Mouse (Mus musculus): Measurements from ENCODE around the gene Cited4.

The Cited4 gene

DNA sequence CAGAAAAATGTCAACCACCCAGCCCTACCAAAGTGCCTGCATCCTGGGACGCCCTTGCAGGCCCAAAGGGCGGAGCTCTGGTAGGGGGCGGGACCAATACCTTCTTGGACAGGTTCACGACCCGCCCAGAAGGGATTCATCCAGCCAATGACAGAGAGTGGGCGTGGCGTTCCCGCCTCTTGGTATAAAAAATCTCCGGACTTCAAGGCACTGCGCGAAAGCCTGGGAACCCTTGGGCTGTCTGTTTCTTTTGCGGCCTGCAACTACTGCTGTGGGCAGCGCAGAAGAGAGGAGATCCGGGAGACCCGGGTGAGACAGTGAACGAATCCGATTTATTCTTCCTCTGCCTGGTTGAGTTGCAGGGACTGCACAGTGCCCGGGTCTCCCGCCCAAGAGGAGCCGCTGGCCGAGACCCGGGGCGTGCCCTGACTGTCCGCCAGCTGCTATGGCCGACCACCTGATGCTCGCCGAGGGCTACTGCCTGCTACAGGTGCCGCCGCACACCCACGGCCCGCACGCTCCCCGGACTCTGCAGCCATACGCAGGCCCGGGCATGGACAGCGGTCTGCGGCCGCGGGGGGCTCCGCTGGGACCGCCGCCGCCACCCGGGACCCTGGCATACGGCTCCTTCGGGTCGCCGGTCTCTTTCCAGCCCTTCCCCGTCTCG is at the start of gene Cited4:
Gene Cited4, plus strand, starts transcription at position 215 of the 667 bp plus-strand sequence.
- in situ Hi-C loops (cut with MboI) = no loop called here

DNA sequence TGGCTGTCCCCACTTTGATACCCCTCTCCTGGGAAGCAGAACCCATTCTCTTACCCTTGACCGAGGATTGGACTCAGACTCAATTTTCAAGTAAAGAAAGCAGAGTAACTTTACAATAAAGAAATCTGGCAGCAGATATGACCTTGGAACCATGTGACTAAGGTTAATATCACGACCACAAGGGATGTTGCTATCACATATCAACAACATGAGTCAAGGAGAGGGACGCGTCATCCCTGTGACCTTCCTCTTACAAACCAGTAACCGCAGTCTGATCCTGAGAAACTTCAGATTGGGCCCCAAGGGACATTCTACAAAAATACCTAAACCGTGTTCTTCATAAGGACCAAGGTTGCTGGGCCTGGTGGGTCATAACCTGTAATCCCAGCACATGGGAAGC is 38.6 kb upstream of the Cited4 start:
- in situ Hi-C loops (cut with MboI) = no loop called here

DNA sequence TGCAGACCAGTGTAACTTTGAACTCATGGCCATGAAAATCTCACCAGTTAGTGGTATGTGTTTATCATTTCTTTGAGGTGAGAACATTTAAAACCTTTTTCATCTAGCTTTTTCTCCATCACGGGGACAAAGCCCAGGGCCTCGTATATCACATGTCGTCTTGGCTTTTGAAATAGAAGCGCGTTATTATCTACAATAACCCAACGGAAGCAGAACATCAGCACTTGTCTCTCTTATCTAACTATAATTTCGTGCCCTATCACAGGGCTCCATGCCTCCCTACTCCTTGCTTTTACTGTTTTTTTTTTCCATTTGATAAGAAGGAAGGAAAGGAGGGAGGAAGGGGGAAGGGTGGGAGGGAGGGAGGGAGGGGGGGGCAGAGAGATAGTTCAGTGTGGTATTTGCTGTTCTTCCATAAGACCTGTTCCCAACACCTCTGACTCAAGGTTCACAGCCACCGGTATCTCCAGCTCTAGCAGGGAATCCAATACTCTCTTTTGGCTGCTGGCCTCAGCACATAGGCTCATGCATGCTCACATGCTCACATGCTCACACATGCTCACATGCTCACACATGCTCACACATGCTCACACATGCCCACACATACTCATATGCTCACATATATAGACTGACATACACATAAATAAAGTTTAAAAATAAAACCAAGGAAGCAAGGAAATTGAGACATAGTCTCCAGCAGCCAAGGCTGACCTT is 36.0 kb upstream of the Cited4 start:
- in situ Hi-C loops (cut with MboI) = no loop called here

DNA sequence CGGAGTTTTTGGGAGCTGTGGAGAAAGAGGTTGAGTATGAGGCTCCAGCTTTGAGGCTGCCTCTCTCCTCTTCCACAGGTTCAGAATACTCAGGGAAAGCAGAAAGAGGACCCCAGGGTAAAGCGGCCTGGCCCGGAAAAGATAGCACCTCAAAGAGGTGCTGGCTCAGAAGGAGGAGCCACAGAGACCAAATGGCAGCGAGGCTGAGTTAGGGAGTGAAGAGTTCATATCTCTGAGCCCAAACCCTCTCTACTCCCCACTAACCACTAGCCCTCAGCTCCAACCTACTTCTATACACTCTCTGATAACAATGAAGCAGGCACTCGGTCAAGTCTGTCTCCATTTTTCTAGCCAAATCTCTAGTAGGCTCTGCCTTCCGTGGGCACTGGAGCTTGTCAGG is 34.5 kb upstream of the Cited4 start:
- in situ Hi-C loops (cut with MboI) = no loop called here

DNA sequence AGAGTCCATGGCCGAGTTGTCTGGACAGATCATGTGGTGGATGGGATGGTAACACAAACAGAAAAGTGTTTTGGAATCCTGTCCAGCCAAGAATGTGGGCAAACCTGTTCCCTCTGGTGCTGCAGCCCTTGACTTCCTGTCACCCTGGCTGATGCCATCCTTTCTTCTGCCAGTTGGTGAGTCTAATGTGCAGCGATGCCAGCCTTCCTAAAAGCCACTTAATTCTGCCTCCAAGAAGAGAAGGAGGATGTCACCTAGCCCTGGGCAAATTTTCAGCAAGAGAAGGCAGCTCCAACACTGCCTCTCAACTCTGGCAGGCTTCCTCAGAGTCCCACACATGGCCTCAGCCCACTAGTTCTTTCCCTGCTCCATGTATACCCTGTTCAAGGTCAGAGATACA is 31.0 kb upstream of the Cited4 start:
- in situ Hi-C loops (cut with MboI) = no loop called here

DNA sequence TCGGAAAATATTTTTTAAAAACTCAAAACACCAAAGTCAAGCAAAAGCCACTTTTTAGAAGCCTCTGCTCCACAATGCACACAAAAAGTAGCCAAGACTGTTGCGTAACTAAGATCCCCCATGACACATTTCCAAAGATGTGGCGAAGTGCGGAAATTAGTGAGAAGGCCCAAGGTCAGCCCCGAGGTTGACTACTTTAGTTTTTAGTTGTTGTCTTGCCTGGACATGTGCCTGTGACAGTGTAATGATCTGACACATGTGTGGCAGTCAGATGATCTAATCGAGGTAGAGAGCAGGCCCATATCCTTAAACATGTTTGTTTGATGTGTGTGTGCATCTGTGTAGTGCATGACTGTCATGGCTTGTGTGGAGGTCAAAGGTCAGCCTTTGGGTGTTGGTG is 24.4 kb upstream of the Cited4 start:
- in situ Hi-C loops (cut with MboI) = no loop called here

DNA sequence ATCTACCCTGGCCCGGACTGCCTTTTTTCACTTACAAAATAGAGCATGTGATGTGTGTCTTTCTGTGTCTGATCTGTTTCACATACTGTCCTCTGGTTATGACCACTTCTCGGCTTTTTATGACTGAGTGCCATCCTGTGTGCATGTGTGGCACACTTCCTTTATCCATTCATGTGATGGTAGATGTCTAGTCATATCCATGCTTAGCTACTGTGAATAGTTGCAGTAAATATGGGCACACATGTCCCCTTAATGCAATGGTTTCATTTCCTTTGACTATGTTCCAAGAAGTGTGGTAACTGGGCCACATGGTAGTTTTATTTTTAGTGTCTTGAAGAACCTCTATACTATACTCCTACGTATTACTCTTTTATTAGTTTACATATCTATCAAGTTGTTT is 22.5 kb upstream of the Cited4 start:
- in situ Hi-C loops (cut with MboI) = no loop called here

DNA sequence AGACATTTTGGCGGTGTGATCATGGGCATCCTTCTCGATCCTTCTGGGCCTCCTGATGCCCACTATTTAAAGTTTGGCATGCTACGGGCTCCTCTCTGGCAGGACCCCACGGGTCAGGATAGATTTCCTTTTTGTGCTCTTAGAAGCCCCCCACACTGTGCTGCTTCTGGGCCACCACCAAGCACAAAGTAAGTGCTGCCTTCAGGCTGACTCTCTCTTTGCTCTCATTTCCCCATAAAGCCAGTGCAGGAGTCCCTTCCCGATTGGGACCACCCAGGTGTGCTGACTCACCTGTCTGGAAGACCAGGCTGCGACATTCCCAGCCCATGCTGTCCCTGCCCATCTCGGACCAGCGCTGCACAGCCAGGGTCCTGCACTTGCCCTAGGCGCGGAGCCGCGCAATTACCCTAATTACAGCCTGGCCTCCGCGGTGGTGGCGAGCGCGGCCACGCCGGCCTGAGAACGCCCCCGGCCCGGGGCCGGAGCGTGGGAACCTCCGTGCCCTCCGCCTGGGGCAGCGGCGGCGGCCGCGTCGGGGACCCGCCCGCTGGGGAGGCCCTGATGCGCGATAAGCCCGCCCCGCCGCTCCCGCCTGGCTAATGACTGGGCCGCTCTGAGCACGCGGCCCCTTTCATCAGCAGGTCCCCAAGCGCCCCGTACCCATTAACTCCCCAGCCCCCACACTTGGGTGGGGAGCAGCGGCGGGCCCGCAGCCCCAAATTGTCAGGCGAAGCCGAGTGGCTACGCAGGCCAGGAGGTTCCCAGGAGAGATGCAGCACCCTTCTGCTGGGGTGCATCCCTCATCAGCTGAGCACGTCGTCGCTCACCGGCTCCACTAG is 16.8 kb upstream of the Cited4 start:
- in situ Hi-C loops (cut with MboI) = no loop called here

DNA sequence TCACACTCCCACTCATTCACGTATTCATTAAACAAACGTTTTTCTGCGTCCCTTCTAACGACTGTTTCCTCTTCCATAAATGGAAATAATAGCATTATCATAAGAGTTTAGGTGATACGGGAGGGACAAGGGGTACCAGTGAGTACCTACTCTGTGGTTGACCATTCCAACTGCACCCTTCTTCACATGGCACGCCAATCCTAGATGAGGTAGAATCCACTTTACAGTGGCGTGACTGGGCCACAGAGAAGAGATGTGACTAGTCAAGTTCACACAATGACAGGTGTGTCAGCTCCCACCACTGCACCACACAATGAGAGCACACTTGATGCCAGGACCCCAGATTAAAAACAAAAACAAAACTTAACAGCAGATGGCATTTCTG is 16.2 kb upstream of the Cited4 start:
- in situ Hi-C loops (cut with MboI) = no loop called here

DNA sequence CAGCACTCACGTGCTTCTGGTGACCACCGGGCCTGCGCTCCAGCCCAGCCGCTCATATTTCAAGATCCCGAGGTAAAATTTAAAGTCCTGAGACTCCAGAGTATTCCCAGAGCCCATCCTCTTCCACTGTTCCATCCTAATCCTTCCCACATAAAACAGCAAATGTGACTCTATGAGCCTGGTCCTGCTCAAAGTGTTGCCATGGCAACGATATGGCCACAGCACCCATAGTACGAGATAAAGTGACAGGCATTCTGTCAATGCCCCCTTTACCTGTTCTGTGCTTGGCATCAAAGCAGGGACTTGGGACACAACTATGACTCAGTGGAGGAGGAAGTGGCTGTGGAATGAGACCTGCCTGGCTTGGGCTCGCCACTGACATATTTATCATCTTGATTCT is 10.5 kb upstream of the Cited4 start:
- in situ Hi-C loops (cut with MboI) = no loop called here

DNA sequence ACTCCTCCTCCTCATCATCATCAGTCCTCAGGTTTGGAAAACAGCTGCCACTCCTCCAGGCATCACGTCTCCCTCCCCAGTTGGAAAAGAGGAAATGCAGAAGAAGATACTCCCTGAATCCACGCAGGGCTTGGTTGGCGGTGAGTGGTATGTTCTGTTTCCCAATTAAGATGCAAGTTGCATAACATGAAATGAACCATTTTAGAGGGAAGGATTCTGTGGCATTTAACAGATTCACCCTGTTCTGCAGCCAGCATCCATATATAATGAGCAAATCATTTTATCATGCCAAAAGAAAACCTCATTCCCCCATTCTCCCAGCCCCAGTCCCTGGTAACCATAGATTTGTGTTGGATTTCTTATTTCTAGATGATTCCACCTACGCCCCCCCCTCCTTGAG is 5.9 kb upstream of the Cited4 start:
- in situ Hi-C loops (cut with MboI) = no loop called here

DNA sequence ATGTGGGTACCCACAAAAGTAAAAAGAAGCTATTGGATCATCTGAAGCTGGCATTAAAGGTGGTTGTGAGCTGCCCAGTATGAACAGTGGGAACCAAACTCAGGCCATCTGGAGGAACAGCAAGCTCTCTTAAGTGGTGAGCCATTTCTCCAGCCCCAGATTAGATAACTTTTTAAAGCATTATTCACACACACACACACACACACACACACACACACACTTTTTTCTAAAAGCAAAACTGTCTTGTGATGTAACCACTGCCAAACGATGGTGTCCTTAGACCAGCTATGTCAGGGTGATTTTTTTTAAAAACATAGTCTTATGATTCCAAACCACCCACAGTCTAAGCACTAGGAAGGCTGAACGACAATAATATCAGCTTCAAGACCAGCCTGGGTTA is 1.8 kb upstream of the Cited4 start:
- in situ Hi-C loops (cut with MboI) = no loop called here

DNA sequence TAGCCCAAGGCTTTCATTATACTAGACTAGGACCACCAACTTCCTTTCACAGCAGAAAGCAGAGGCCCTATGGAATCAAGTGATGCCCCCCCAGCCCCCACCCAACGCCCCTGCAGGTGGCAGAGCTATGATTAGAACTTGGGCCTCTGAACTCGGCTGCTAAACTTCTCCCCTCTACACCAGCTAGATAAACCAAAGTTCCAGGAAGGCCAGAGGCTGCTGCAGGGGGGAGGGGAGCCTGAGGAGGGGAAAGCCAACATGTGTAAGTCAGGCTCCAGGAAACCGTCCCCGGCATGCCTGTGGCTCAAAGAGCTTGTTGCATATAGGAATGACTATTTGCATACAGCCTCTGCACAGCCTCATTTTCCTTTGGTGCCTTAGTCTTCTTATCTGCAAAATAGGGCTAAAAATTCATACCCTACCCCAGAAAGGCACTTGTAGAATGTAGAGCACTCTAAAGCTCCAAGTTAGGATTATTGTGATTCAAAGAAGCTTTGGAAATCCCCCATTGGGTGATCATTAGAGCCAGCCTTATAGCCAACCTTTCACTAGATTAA is 1.1 kb upstream of the Cited4 start:
- in situ Hi-C loops (cut with MboI) = no loop called here

DNA sequence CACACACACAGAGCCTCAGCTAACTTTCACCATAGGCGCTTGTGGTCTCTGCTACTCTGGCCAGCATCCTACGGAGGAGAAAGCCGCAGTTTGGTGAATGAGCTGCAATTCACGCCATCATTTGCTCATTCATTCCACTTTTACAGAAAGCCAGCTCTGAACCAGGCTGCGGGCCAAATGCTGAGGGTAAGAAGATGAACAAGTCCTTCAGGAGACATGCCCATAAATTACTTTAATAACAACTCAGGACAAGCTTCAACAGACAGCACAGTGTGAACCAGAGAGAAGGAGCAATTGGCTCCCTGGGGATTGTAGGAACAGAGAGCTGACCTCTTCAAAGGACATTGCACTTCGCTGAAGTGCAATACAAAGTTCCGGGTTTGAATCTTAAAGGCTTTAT is 590 bp upstream of the Cited4 start:
- in situ Hi-C loops (cut with MboI) = no loop called here

DNA sequence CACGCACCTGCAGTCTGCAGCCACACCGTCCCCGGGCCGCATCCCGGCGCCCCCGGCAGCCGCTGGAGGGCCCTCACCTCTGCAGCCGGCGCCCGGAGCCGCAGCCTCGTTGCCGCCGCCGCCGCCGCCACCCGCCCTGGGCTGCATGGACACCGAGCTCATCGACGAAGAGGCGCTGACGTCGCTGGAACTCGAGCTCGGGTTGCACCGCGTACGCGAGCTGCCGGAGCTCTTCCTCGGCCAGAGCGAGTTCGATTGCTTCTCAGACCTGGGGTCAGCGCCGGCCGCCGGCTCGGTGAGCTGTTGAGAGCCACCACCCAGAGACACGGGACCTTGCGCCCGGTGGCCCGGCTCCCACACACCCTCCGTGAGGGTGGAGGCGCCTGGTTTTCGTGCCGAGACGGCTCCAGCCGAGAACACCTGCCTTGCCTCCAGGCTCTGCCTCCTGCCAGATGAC is 701 bp downstream of the Cited4 start:
- in situ Hi-C loops (cut with MboI) = no loop called here

DNA sequence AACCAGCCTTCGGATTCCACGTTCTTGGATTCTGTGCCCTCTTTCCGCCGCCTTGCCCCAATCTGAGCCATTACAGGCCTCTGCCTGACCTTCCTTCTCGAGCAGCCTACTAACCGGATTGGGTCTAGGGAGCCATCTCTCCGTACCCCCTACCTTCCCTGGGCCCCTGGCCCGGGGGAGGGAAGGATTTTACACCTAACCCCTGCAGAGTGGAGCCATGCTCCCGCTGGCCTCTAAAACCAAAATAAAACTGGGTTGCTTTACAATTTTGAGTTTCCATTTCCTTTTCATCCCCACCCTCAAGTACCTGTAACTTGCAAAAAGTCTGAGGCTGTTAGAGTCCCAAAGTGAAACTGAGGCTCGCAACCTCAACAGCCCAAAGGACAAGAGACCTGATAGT is 1.2 kb downstream of the Cited4 start:
- in situ Hi-C loops (cut with MboI) = no loop called here

DNA sequence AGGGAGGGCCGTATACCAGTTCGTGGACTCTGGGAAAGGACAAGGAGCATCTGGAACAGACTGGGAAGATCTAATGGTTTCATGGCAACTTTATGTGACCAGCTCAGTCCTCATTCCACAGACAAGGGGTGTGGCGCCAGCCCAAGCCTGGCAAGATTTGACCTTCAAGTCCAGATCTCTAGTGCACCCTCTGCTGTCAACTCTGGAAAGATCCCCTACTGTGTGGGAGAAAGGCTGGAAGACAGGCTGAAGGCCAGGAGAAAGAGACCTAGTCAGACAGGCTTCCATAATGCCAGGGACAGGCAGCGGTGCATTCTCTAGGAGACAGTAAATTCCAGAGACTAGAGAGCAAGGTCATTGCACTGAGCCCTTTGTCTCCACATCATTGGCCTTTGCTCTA is 2.2 kb downstream of the Cited4 start:
- in situ Hi-C loops (cut with MboI) = no loop called here

DNA sequence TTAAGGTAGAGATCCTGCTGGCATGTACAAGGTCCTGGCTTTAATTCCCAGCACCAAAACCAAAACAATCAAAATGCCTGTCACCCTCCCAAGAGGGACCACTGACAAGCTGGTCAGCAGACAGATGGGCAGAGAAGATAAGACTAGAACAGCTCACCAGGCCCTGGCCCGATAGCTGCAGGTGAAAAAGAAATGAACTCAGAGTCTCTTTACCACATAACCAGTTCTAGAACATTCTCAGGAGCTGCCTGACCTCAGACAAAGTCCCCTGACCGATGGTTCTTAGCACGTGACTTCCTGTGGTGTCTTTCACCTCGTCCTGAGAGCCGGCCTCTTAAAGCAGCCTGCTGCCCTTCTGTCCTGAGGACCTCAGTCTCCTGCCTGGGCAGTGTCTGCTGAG is 3.2 kb downstream of the Cited4 start:
- in situ Hi-C loops (cut with MboI) = no loop called here

DNA sequence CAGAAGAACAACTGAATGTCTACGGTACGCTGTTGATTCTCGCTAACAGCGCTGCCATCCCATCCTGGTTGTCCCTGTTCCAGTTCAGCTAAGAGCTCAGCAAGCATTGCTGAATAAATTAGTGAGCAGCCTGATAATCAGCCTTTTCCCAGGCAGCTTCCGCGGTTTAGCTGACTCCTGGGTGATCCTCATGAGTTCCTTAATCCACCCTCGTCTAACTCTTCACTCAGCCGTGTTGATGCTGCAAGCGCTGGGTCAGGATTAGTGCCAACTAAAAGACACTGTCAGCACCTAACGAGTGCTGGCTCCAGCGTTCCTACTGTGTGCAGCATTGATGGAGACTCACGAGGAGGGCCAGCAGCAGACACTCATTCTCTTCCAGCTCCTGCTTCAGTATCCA is 4.7 kb downstream of the Cited4 start:
- in situ Hi-C loops (cut with MboI) = no loop called here

DNA sequence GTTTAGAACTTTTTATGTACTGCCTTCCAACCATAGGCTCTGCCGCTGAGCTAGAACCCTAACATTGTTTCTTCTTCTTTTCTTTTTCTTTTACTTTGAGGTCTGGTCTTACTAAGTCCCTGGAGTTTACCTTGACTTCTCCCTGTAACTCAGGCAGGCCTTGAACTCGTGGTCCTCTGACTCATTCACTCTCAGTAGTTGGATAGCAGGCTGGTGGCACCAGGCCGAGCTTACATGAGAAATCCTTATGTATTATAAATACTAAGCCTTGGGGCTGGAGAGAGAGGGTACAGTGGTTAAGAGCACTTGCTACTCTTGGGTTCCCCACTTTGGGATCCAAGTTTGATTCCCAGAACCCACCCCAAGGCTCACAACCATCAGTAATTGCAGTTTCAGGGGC is 7.2 kb downstream of the Cited4 start:
- in situ Hi-C loops (cut with MboI) = no loop called here

DNA sequence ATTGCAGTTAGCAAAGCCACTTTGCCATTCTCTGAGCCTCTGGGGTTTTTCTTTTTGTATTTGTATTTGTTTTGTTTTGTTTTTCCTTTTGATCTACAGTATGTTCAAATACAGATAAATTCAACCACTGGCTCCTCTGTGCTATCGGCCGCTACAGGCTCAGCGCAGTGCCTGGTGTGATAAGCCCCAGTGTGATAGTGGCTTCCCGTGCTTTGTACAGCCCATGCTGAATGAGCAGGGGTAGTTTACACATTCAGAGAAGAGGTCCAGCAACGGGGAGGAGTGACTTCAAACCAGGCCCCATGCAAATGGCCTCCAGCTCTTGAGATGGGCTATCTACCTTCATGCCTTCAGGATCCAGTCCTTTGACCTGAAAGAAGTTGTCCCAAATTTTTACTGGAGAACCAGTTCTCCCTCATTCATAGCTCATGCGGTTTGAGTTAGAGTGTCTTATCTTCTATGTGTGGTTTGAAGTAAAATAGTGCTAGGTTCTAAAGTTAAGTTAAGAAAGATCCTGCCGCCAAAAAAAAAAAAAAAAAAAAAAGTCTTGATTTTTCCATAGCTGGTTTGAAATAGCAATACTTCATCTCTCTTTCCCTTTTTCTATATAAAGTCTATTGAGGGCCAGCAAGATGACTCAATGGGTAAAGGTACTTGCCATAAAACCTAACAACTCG is 8.5 kb downstream of the Cited4 start:
- in situ Hi-C loops (cut with MboI) = no loop called here

DNA sequence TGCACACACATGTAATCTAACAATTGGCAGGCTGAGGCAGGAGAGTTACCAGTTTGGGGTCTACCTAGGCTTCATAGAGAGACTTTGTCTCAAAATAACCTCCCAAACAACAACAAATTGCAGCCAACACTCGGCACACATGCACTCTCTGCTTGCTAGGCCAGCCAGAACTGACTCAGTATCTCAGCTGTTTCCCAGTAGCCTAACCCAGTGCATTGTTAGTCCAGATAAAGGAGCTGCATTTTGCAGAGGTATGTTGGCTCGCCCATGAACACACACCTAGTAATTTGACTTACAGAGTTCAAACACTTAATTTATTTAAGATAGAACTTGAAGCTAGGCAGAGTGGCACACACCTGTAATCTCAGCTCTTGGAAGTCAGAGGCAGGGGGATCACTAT is 9.3 kb downstream of the Cited4 start:
- in situ Hi-C loops (cut with MboI) = no loop called here

Measured in mature B cell (primary cell).